Mouse (Mus musculus): ENCODE results near the gene Zp1. TPM values are rescaled to one million over a fixed set of nuclear protein-coding genes. Genes with fewer than 3 reads are reported as not detected.

Gene Zp1
- polyA plus RNA-seq, 1 experiment from 2014 or later = not detected

DNA sequence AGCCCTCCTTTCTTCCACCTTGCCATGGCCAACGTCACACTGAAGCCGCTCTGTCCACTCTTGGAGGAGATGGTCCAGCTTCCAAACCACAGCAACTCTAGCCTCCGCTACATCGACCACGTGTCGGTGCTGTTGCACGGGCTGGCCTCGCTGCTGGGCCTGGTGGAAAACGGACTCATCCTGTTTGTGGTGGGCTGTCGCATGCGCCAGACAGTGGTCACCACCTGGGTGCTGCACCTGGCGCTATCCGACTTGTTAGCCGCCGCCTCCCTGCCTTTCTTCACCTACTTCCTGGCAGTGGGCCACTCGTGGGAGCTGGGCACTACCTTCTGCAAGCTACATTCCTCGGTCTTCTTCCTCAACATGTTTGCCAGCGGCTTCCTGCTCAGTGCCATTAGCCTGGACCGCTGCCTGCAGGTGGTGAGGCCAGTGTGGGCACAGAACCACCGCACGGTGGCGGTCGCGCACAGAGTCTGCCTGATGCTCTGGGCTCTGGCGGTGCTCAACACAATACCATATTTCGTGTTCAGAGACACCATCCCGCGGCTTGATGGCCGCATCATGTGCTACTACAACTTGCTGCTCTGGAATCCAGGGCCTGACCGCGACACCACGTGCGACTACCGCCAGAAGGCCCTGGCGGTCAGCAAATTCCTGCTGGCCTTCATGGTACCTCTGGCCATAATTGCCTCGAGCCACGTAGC is 19.8 kb upstream of the Zp1 start:
- Histone ChIP-seq H3K79me2 (ENCODE audit: inconsistent target) (no peaks in the 10 kb centered on the region), H3K27ac (no peak overlapping the region), H3K36me3 (ENCODE audit: inconsistent target) (peaks cover 33% of the 10 kb centered on the region), H3K4me3 (ENCODE audit: inconsistent target) (no peak overlapping the region)
- 31% methylated on average over 37 of the region's 37 CpGs for WGBS (ENCODE audit: missing documents)

GRCm38 (mm10) chr19:10938771-10939170 is 18.3 kb upstream of the Zp1 start:
- no peak overlapping the region for H3K27ac ChIP-seq
- H3K79me2 ChIP-seq (ENCODE audit: inconsistent target) = no peaks in the 10 kb centered on the region
- 78% methylated on average over 3 of the region's 3 CpGs for WGBS (ENCODE audit: missing documents)
- peaks cover 23% of the 10 kb centered on the region for H3K36me3 ChIP-seq (ENCODE audit: inconsistent target)
- no peak overlapping the region for H3K4me3 ChIP-seq (ENCODE audit: inconsistent target)

DNA sequence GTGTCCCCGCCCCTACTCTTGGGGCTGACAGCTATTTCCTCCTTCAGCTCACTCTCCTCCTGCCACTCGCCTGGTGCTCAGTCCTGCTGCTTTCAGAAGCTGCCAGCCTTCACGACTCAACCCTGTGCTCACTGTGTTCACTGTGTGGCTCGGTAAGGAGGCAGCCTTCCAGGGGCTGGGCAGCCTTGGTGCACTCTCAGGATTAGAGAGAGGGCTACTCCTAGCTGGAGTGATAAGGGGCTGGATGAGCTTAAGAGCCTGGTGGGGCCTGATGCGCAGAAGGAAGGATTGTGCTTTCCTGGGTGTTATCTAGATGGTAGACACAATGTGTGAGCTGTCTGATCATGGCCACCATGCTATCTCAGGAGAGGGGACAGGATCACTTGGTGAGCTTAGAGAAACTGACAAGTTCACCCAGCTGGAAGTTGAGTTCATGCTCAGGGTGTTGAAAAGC is 16.7 kb upstream of the Zp1 start, which contains the start of gene Ptgdr2:
Gene Ptgdr2 (plus strand): TSS at position 51 of the 454 bp plus-strand sequence.
- no peak within 1 kb of the TSS for H3K27ac ChIP-seq
- WGBS (ENCODE audit: missing documents) = 39% methylated on average over 5 of the region's 5 CpGs
- no peak within 1 kb of the TSS for H3K4me3 ChIP-seq (ENCODE audit: inconsistent target)
- no peaks in the 10 kb centered on the region for H3K79me2 ChIP-seq (ENCODE audit: inconsistent target)
- peaks cover 7% of the 10 kb centered on the region; the same call in 1 of the 2 replicates for H3K36me3 ChIP-seq (ENCODE audit: inconsistent target)

GRCm38 (mm10) chr19:10936077-10936476 is 15.6 kb upstream of the Zp1 start:
- no peak overlapping the region for H3K4me3 ChIP-seq (ENCODE audit: inconsistent target)
- no peaks in the 10 kb centered on the region for H3K79me2 ChIP-seq (ENCODE audit: inconsistent target)
- WGBS (ENCODE audit: missing documents) = 92% methylated on average over 5 of the region's 5 CpGs
- no peak overlapping the region for H3K27ac ChIP-seq
- H3K36me3 ChIP-seq (ENCODE audit: inconsistent target) = no peaks in the 10 kb centered on the region

DNA sequence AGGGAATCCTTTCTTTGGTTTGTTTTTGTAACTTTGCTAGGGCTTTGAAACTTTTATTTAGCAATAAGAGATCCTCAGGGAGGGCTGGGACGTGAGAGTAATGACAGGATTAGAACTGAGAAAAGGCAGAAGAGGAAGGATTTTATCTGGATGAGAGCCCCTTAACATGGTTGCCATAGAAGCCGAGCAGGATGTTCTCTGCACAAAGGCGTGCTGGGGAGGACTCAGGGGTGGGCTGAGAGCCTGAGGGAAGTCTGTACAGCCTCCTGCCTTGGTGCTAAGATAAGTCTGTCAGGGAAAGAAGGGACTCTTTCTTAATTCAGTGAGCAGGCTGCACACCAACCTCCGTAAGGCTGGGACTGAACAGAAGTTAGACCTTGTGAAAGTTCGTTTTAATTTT is 14.6 kb upstream of the Zp1 start:
- H3K79me2 ChIP-seq (ENCODE audit: inconsistent target) = no peaks in the 10 kb centered on the region
- no peak overlapping the region for H3K4me3 ChIP-seq (ENCODE audit: inconsistent target)
- 57% methylated on average over 5 of the region's 5 CpGs for WGBS (ENCODE audit: missing documents)
- H3K36me3 ChIP-seq (ENCODE audit: inconsistent target) = no peaks in the 10 kb centered on the region
- H3K27ac ChIP-seq = no peak overlapping the region

GRCm38 (mm10) chr19:10930641-10931040 is 10.2 kb upstream of the Zp1 start:
- no peaks in the 10 kb centered on the region for H3K36me3 ChIP-seq (ENCODE audit: inconsistent target)
- H3K79me2 ChIP-seq (ENCODE audit: inconsistent target) = no peaks in the 10 kb centered on the region
- no peak overlapping the region for H3K27ac ChIP-seq
- H3K4me3 ChIP-seq (ENCODE audit: inconsistent target) = no peak overlapping the region
- 50% methylated on average over 2 of the region's 2 CpGs for WGBS (ENCODE audit: missing documents)

GRCm38 (mm10) chr19:10926666-10927065 is 6.2 kb upstream of the Zp1 start:
- Histone ChIP-seq H3K4me3 (ENCODE audit: inconsistent target) (no peak overlapping the region), H3K79me2 (ENCODE audit: inconsistent target) (no peaks in the 10 kb centered on the region), H3K36me3 (ENCODE audit: inconsistent target) (no peaks in the 10 kb centered on the region), H3K27ac (no peak overlapping the region)
- 92% methylated on average over 4 of the region's 4 CpGs for WGBS (ENCODE audit: missing documents)

- 80% methylated on average over 6 of the region's 6 CpGs for WGBS (ENCODE audit: missing documents)
- H3K4me3 ChIP-seq (ENCODE audit: inconsistent target) = no peak overlapping the region
- no peaks in the 10 kb centered on the region for H3K36me3 ChIP-seq (ENCODE audit: inconsistent target)
- H3K27ac ChIP-seq = no peak overlapping the region
- H3K79me2 ChIP-seq (ENCODE audit: inconsistent target) = no peaks in the 10 kb centered on the region
These were observed 5.7 kb upstream of the Zp1 start for GRCm38 (mm10) chr19:10926123-10926621.

- no peak overlapping the region for H3K4me3 ChIP-seq (ENCODE audit: inconsistent target)
- no peaks in the 10 kb centered on the region for H3K79me2 ChIP-seq (ENCODE audit: inconsistent target)
- H3K36me3 ChIP-seq (ENCODE audit: inconsistent target) = no peaks in the 10 kb centered on the region
- no peak overlapping the region for H3K27ac ChIP-seq
- WGBS (ENCODE audit: missing documents) = 89% methylated on average over 4 of the region's 4 CpGs
These were observed 3.8 kb upstream of the Zp1 start for GRCm38 (mm10) chr19:10924220-10924619.

DNA sequence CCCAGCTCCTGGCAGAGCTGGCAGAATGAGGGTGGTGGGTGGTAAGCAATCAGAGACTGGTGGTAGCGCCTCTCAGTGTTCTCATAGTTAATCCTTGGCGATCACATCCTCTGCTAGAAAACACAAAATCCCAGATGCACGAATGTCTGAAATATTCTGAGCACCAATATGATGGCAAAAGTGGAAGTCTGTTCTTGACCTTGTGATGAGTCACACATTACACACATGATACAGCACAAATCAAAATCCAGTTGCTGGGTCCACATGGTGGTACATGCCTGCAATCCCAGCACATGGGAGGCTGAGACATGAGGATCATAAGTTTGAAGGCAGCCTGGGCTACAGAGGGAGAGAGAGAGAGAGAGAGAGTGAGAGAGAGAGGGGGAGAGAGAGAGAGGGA is 626 bp upstream of the Zp1 start:
- Histone ChIP-seq H3K27ac (no peak overlapping the region), H3K79me2 (ENCODE audit: inconsistent target) (no peaks in the 10 kb centered on the region), H3K4me3 (ENCODE audit: inconsistent target) (no peak overlapping the region), H3K36me3 (ENCODE audit: inconsistent target) (no peaks in the 10 kb centered on the region)
- WGBS (ENCODE audit: missing documents) = 70% methylated on average over 3 of the region's 3 CpGs

DNA sequence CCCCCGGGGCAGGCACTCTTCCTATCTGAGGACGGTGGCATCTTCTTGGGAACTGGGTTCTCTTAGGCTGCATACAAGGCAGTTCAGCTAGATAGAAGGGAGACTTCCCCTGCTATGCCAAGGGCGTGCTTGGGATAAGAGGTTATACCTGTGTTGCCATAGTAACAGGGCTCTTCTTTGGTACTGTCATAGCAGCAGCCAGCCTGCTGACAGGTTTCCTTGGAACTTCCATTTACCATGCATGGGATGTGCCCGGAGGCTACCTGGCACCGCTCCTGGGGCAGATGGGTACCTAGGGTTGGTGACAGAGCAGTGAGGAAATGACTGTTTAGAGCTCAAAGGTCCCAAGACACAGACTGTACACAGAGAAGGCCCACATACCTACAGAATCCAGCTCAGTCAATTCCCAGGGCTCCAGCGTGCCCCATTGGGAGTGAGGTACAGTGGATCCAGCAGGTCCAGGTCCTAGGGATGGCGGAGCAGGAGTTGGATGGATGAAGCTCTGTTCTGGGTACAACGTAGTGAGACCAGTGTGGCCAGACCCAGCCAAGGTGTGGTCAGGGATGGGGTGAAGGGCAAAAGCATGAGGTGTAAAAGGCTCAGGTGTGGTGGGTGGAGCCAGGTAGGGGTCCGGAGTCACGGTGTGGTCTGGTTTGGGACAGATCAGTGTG is 2.0 kb downstream of the Zp1 start:
- WGBS (ENCODE audit: missing documents) = 96% methylated on average over 10 of the region's 10 CpGs
- Histone ChIP-seq H3K79me2 (ENCODE audit: inconsistent target) (no peaks in the 10 kb centered on the region), H3K4me3 (ENCODE audit: inconsistent target) (no peak overlapping the region), H3K27ac (no peak overlapping the region), H3K36me3 (ENCODE audit: inconsistent target) (no peaks in the 10 kb centered on the region)

- Histone ChIP-seq H3K36me3 (ENCODE audit: inconsistent target) (no peaks in the 10 kb centered on the region), H3K27ac (no peak overlapping the region), H3K79me2 (ENCODE audit: inconsistent target) (no peaks in the 10 kb centered on the region), H3K4me3 (ENCODE audit: inconsistent target) (no peak overlapping the region)
- WGBS (ENCODE audit: missing documents) = 78% methylated on average over 5 of the region's 5 CpGs
These were observed 3.9 kb downstream of the Zp1 start for GRCm38 (mm10) chr19:10916506-10916905.

GRCm38 (mm10) chr19:10914870-10915269 is 5.6 kb downstream of the Zp1 start:
- Histone ChIP-seq H3K4me3 (ENCODE audit: inconsistent target) (no peak overlapping the region), H3K36me3 (ENCODE audit: inconsistent target) (no peaks in the 10 kb centered on the region), H3K79me2 (ENCODE audit: inconsistent target) (no peaks in the 10 kb centered on the region), H3K27ac (no peak overlapping the region)
- WGBS (ENCODE audit: missing documents) = 51% methylated on average over 2 of the region's 2 CpGs

DNA sequence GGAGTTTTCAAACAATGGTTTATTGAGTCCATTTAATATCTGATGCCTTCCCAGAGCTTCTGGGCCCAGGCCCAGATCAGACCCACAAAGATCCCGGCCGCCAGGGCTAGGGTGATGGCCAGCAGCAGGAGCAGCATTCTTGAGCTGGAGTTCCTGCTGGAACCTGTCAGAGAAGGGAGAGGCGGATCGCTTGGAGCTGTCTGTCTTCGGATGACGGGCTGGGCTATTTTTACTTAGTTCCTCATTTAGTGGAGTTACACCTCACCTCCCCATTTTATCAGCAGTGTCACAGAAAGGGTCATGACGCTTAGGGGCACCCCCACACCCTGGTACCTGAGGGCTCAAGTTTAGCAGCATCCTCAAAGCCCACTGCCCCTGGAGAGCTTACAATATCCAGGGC is 6.1 kb downstream of the Zp1 start:
- no peaks in the 10 kb centered on the region for H3K36me3 ChIP-seq (ENCODE audit: inconsistent target)
- WGBS (ENCODE audit: missing documents) = 6% methylated on average over 6 of the region's 7 CpGs
- no peaks in the 10 kb centered on the region for H3K79me2 ChIP-seq (ENCODE audit: inconsistent target)
- H3K4me3 ChIP-seq (ENCODE audit: inconsistent target) = no peak overlapping the region
- H3K27ac ChIP-seq = no peak overlapping the region

DNA sequence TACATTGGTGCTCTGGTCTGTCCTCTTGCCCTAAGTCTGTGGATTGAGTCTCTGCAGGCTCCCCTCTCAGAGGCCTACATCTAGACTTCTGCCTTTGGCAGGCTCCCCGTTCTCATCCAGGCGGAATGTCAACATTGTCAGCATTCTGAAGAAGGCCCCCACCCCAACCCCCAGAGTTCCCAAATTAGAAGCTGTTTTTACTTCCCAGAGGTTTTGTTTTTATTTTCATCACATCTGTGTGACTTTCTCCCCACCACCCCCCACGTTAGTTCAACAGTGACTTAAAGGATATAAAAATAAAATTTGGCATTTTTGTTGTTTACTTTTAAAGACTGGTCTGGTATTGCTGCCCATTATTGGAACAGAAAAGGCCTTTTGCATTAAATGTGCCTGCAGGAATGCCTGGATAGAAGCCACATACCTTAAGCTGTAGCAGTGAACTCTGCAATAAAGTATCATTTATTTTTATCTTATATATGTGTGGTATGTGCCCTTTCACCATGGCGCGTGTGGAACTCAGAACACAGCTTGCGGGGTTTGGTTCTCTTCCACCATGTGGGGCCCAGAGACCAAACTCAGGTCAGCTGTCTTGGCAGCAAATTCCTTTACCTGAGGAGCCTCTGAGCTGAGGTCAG is 11.2 kb downstream of the Zp1 start:
- Histone ChIP-seq H3K36me3 (ENCODE audit: inconsistent target) (peaks cover 6% of the 10 kb centered on the region; the same call in 1 of the 2 replicates), H3K4me3 (ENCODE audit: inconsistent target) (no peak overlapping the region), H3K79me2 (ENCODE audit: inconsistent target) (no peaks in the 10 kb centered on the region), H3K27ac (no peak overlapping the region)
- WGBS (ENCODE audit: missing documents) = 93% methylated on average over 6 of the region's 6 CpGs
